Mouse (Mus musculus): ENCODE data around the gene Camp. TPM values are rescaled to one million over a fixed set of nuclear protein-coding genes. Genes with fewer than 3 reads are reported as not detected.
"Not testable (repeated sequence)": the region's sequence is repeated elsewhere in the genome, so short reads cannot be mapped to it uniquely, and the experiment has no call there.

The Camp gene
- polyA plus RNA-seq, 1 experiment from 2014 or later, result 0.91 TPM

- 54% methylated on average over 4 of the region's 4 CpGs for WGBS
Observed at GRCm38 (mm10) chr9:109825739-109826138, 23.7 kb downstream of the Camp start.

GRCm38 (mm10) chr9:109816341-109816740, 33.1 kb downstream of the Camp start:
- DNase-seq (ENCODE audit: low spot score) (no peak), ATAC-seq (replicated peaks; ENCODE audit: low FRiP score, low TSS enrichment, low read depth) (no peak)
- H3K27me3 ChIP-seq (replicated peaks; ENCODE audit: control insufficient read depth, insufficient read depth, low read length), result no peaks in the 10 kb centered on the region
- H3K4me3 ChIP-seq (ENCODE audit: low read depth, low read length), result no peak overlapping the region
- H3K4me1 ChIP-seq (replicated peaks; ENCODE audit: control insufficient read depth, insufficient read depth, low read length), result no peaks in the 10 kb centered on the region
- 44% methylated on average over 6 of the region's 6 CpGs for WGBS
- no peaks in the 10 kb centered on the region for H3K36me3 ChIP-seq (ENCODE audit: control insufficient read depth, insufficient read depth, low read length)
- no peak overlapping the region for H3K9ac ChIP-seq (ENCODE audit: low read length)
- no peak overlapping the region for H3K4me2 ChIP-seq (ENCODE audit: low read length)
- no peaks in the 10 kb centered on the region for H3K9me3 ChIP-seq (ENCODE audit: control insufficient read depth, low read length)
- H3K27ac ChIP-seq (ENCODE audit: low read depth), result no peak overlapping the region

More at GRCm38 (mm10) chr9:109825739-109826138, 23.7 kb downstream of the Camp start:
- H3K4me2 ChIP-seq (ENCODE audit: low read length), result no peak overlapping the region
- H3K9me3 ChIP-seq (ENCODE audit: control insufficient read depth, low read length), result no peaks in the 10 kb centered on the region
- no peaks in the 10 kb centered on the region for H3K4me1 ChIP-seq (replicated peaks; ENCODE audit: control insufficient read depth, insufficient read depth, low read length)
- H3K4me3 ChIP-seq (ENCODE audit: low read depth, low read length), result no peak overlapping the region
- no peak for DNase-seq (ENCODE audit: low spot score)
- no peak overlapping the region for H3K9ac ChIP-seq (ENCODE audit: low read length)
- H3K27ac ChIP-seq (ENCODE audit: low read depth), result no peak overlapping the region
- H3K36me3 ChIP-seq (ENCODE audit: control insufficient read depth, insufficient read depth, low read length), result 0 out of 2 replicates have a peak, but pooled peaks cover 5% of the 10 kb centered on the region
- no peak for ATAC-seq (replicated peaks; ENCODE audit: low FRiP score, low TSS enrichment, low read depth)
- no peaks in the 10 kb centered on the region for H3K27me3 ChIP-seq (replicated peaks; ENCODE audit: control insufficient read depth, insufficient read depth, low read length)

- H3K4me3 ChIP-seq (ENCODE audit: low read depth, low read length), result no peak overlapping the region
- no peaks in the 10 kb centered on the region for H3K27me3 ChIP-seq (replicated peaks; ENCODE audit: control insufficient read depth, insufficient read depth, low read length)
- DNase-seq (ENCODE audit: low spot score), result no peak
- no peaks in the 10 kb centered on the region for H3K4me1 ChIP-seq (replicated peaks; ENCODE audit: control insufficient read depth, insufficient read depth, low read length)
- H3K4me2 ChIP-seq (ENCODE audit: low read length), result no peak overlapping the region
- H3K9me3 ChIP-seq (ENCODE audit: control insufficient read depth, low read length), result no peaks in the 10 kb centered on the region
- H3K27ac ChIP-seq (ENCODE audit: low read depth), result no peak overlapping the region
- 51% methylated on average over 7 of the region's 7 CpGs for WGBS
- no peak overlapping the region for H3K9ac ChIP-seq (ENCODE audit: low read length)
- ATAC-seq (replicated peaks; ENCODE audit: low FRiP score, low TSS enrichment, low read depth), result no peak
- no peaks in the 10 kb centered on the region for H3K36me3 ChIP-seq (ENCODE audit: control insufficient read depth, insufficient read depth, low read length)
Observed at GRCm38 (mm10) chr9:109813424-109813823, 36.0 kb downstream of the Camp start.

- no peak within 1 kb of the TSS for H3K27ac ChIP-seq (ENCODE audit: low read depth)
- no peaks in the 10 kb centered on the region for H3K4me1 ChIP-seq (replicated peaks; ENCODE audit: control insufficient read depth, insufficient read depth, low read length)
- DNase-seq (ENCODE audit: low spot score), result no peak
- H3K27me3 ChIP-seq (replicated peaks; ENCODE audit: control insufficient read depth, insufficient read depth, low read length), result no peaks in the 10 kb centered on the region
- no peak within 1 kb of the TSS for H3K9ac ChIP-seq (ENCODE audit: low read length)
- H3K4me2 ChIP-seq (ENCODE audit: low read length), result no peak within 1 kb of the TSS
- no peaks in the 10 kb centered on the region for H3K9me3 ChIP-seq (ENCODE audit: control insufficient read depth, low read length)
- 73% methylated on average over 1 of the region's 1 CpGs for WGBS
- no peak within 1 kb of the TSS for H3K4me3 ChIP-seq (ENCODE audit: low read depth, low read length)
- no peaks in the 10 kb centered on the region for H3K36me3 ChIP-seq (ENCODE audit: control insufficient read depth, insufficient read depth, low read length)
- ATAC-seq (replicated peaks; ENCODE audit: low FRiP score, low TSS enrichment, low read depth), result no peak
Observed at GRCm38 (mm10) chr9:109811980-109812379, 37.4 kb downstream of the Camp start, which contains the start of gene Spink8. Gene Spink8 (plus strand): TSS chr9:109812280.

- Histone ChIP-seq H3K36me3 (ENCODE audit: control insufficient read depth, insufficient read depth, low read length) (no peaks in the 10 kb centered on the region), H3K27ac (ENCODE audit: low read depth) (no peak overlapping the region), H3K9ac (ENCODE audit: low read length) (no peak overlapping the region), H3K4me2 (ENCODE audit: low read length) (no peak overlapping the region), H3K27me3 (replicated peaks; ENCODE audit: control insufficient read depth, insufficient read depth, low read length) (no peaks in the 10 kb centered on the region), H3K9me3 (ENCODE audit: control insufficient read depth, low read length) (no peaks in the 10 kb centered on the region), H3K4me1 (replicated peaks; ENCODE audit: control insufficient read depth, insufficient read depth, low read length) (no peaks in the 10 kb centered on the region), H3K4me3 (ENCODE audit: low read depth, low read length) (no peak overlapping the region)
- DNase-seq (ENCODE audit: low spot score) (no peak), ATAC-seq (replicated peaks; ENCODE audit: low FRiP score, low TSS enrichment, low read depth) (no peak)
- WGBS, result 43% methylated on average over 3 of the region's 3 CpGs
Observed at GRCm38 (mm10) chr9:109807898-109808297, 41.5 kb downstream of the Camp start.

- Histone ChIP-seq H3K4me1 (replicated peaks; ENCODE audit: control insufficient read depth, insufficient read depth, low read length) (no peaks in the 10 kb centered on the region), H3K9ac (ENCODE audit: low read length) (no peak overlapping the region), H3K4me2 (ENCODE audit: low read length) (no peak overlapping the region), H3K27me3 (replicated peaks; ENCODE audit: control insufficient read depth, insufficient read depth, low read length) (no peaks in the 10 kb centered on the region), H3K4me3 (ENCODE audit: low read depth, low read length) (no peak overlapping the region), H3K36me3 (ENCODE audit: control insufficient read depth, insufficient read depth, low read length) (no peaks in the 10 kb centered on the region), H3K27ac (ENCODE audit: low read depth) (no peak overlapping the region), H3K9me3 (ENCODE audit: control insufficient read depth, low read length) (no peaks in the 10 kb centered on the region)
- 87% methylated on average over 2 of the region's 2 CpGs for WGBS
- ATAC-seq (replicated peaks; ENCODE audit: low FRiP score, low TSS enrichment, low read depth) (no peak), DNase-seq (ENCODE audit: low spot score) (no peak)
Observed at GRCm38 (mm10) chr9:109806695-109807293, 42.6 kb downstream of the Camp start.

- Histone ChIP-seq H3K27me3 (replicated peaks; ENCODE audit: control insufficient read depth, insufficient read depth, low read length) (no peaks in the 10 kb centered on the region), H3K4me1 (replicated peaks; ENCODE audit: control insufficient read depth, insufficient read depth, low read length) (no peaks in the 10 kb centered on the region), H3K27ac (ENCODE audit: low read depth) (no peak overlapping the region), H3K36me3 (ENCODE audit: control insufficient read depth, insufficient read depth, low read length) (no peaks in the 10 kb centered on the region), H3K4me2 (ENCODE audit: low read length) (no peak overlapping the region), H3K9me3 (ENCODE audit: control insufficient read depth, low read length) (no peaks in the 10 kb centered on the region), H3K9ac (ENCODE audit: low read length) (no peak overlapping the region), H3K4me3 (ENCODE audit: low read depth, low read length) (no peak overlapping the region)
- ATAC-seq (replicated peaks; ENCODE audit: low FRiP score, low TSS enrichment, low read depth), result no peak
- 57% methylated on average over 1 of the region's 1 CpGs for WGBS
- no peak for DNase-seq (ENCODE audit: low spot score)
Observed at GRCm38 (mm10) chr9:109806260-109806659, 43.2 kb downstream of the Camp start.

GRCm38 (mm10) chr9:109805596-109805995, 43.8 kb downstream of the Camp start:
- H3K4me2 ChIP-seq (ENCODE audit: low read length); H3K27me3 ChIP-seq (replicated peaks; ENCODE audit: control insufficient read depth, insufficient read depth, low read length); H3K4me3 ChIP-seq (ENCODE audit: low read depth, low read length); H3K9ac ChIP-seq (ENCODE audit: low read length); H3K4me1 ChIP-seq (replicated peaks; ENCODE audit: control insufficient read depth, insufficient read depth, low read length); H3K36me3 ChIP-seq (ENCODE audit: control insufficient read depth, insufficient read depth, low read length); H3K27ac ChIP-seq (ENCODE audit: low read depth); DNase-seq (ENCODE audit: low spot score); ATAC-seq (replicated peaks; ENCODE audit: low FRiP score, low TSS enrichment, low read depth); H3K9me3 ChIP-seq (ENCODE audit: control insufficient read depth, low read length): not testable (repeated sequence)
- WGBS, result 70% methylated on average over 2 of the region's 2 CpGs

- no peaks in the 10 kb centered on the region for H3K36me3 ChIP-seq (ENCODE audit: control insufficient read depth, insufficient read depth, low read length)
- H3K27me3 ChIP-seq (replicated peaks; ENCODE audit: control insufficient read depth, insufficient read depth, low read length), result no peaks in the 10 kb centered on the region
- peak; percentile 53 for DNase-seq (ENCODE audit: low spot score)
- WGBS, result 92% methylated on average over 1 of the region's 1 CpGs
- ATAC-seq (replicated peaks; ENCODE audit: low FRiP score, low TSS enrichment, low read depth), result no peak; the same call in 1 of the 2 replicates
- no peak overlapping the region for H3K9ac ChIP-seq (ENCODE audit: low read length)
- no peak overlapping the region for H3K4me2 ChIP-seq (ENCODE audit: low read length)
- H3K4me3 ChIP-seq (ENCODE audit: low read depth, low read length), result no peak overlapping the region
- H3K27ac ChIP-seq (ENCODE audit: low read depth), result no peak overlapping the region
- H3K4me1 ChIP-seq (replicated peaks; ENCODE audit: control insufficient read depth, insufficient read depth, low read length), result no peaks in the 10 kb centered on the region
- H3K9me3 ChIP-seq (ENCODE audit: control insufficient read depth, low read length), result no peaks in the 10 kb centered on the region
Observed at GRCm38 (mm10) chr9:109798051-109798450, 51.4 kb downstream of the Camp start.
